Mouse (Mus musculus): ENCODE measurements around the gene Gm5741.

Gene Gm5741

DNA sequence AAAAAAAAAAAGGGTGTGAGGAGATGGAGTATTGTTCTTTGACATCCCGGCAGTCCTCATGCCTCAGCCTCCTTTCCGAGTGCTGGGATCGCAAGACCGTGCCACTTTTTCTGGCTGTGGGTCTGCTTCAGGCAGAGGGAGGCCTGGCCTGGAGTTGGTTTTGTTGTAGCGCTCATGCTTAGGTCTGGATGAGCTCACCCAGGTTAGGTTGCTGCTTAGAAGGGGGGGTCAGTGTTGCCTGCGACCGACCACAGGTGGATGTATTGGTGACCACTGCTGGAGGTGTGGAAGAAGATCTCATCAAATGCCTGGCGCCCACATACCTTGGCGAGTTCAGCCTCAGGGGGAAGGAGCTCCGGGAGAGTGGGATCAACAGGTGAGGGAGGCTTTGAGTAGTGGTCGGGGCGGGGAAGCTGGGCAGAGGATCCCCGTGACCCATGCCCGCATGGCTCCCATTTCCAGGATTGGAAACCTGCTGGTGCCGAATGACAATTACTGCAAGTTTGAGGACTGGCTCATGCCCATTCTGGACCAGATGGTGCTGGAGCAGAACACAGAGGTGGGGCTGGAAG lies 5.3 kb upstream of the Gm5741 start:
- DNase-seq (ENCODE audit: low spot score), result no peak

DNA sequence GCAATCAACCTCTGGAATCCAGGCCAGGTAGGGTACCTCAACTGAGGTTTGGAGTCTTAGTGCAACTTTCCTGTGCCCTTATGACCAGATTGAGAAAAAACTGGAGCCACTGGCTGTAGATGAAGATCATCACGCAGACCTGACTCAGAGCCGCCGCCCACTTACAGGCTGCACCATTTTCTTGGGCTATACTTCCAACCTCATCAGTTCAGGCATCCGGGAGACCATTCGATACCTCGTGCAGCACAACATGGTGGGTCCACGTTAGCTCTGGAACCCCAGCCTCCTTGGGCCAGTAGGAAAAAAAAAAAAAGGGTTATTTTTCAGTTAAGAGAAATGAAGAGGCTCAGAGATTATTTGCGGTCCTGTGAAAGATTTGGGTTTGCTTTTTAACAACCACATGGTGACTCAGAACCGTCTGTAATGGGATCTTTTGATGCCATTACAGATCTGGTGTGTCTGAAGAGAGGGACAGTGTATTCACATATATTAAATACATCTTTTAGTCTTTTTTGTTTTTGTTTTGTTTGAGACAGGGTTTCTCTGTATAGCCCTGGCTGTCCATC lies 4.7 kb upstream of the Gm5741 start:
- DNase-seq (ENCODE audit: low spot score), result no peak

DNA sequence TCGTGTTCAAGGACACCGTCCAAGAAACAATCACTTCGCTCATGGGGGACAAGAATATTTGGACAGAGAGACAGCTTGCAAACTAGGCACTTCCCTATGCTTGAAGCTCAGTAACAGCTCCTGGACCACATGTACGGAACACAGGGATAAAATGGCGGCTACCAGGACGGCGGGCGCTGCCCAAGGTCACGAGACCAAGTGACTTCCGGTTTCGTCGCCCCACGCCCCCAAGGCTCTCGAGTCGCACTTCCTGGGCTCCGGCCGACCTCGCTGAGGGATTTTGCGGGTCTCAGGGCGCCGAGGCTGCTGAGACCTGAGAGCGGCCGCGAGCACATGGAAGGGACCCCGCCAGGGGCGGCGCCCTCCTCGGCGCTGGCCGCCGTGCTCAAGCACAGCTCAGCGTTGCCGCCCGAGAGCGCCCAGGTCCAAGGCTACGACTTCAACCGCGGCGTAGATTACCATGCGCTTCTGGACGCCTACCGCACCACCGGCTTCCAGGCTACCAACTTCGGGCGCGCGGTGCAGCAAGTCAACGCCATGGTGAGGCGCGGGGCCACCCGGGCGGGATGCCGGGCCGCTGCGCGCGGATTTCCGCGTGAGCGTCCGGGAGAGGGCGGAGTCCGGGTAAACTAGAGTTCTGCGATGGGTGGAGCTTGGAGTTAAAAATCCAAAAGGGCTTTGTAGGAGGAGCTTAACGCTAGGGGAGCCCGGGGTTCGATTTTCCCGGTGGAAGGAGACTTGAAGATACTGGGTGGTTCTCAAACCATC lies 3.9 kb upstream of the Gm5741 start, which contains the start of gene Dhps:
Gene Dhps, plus strand, starts transcription at position 244 of the 768 bp plus-strand sequence.
- peak; percentile 69 for DNase-seq (ENCODE audit: low spot score)

DNA sequence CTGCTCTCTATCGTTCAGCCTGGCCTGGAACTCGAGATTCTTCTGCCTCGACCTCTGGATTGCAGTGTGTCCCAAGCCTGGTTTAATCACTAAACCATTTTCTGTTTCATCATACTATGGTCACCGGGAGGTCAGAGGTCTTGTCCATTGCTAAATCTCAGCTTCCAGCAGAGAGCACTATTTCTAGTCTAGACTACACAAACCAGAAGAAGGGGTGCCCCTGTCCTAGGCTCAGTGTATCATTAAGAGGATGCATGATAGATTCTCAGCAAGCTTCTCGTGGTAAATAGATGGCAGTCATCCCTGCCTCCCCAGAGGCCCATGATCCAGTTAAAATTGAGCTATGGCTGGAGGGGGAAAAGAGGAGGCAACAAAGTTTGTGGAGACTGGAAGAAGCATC lies 3.3 kb upstream of the Gm5741 start:
- DNase-seq (ENCODE audit: low spot score), result no peak

DNA sequence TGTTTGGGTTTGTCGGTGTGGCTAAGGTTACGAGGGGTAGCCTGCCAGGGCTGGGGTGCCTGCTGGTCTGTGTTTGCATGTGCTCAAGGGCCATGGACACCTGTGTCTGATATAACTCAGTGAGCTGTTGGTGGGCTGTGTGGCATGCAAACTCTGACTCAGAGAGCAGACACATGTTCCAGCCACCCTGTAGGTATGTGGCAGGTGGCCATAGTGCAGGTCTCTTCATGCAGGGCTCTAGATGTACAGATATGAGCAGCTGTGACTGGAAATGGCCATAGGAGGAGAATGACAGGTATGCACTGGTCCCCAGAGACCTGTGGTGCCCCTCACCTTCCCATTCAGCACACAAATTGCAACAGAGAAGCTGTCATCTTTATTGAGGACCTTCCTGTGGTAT lies 627 bp downstream of the Gm5741 start:
- no peak for DNase-seq (ENCODE audit: low spot score)

DNA sequence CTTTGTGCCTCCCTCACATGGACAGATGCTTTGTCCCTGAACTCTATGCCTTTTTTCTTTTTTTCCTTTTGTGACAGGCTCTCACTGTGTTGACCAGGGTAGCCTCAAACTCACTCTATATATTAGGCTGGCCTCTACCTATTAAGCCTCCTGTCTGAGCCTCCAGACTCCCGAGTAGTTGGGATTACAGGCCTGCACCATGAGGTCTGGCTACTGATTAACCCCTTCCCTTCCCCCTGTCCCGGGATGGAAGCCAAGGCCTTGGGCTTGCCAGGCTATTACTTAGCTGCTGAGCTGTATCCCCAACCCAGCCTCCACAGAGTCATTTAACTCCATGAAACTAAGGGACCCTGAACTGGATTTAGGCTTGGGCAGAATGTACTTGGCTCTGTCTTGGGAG lies 2.6 kb downstream of the Gm5741 start:
- no peak for DNase-seq (ENCODE audit: low spot score)

DNA sequence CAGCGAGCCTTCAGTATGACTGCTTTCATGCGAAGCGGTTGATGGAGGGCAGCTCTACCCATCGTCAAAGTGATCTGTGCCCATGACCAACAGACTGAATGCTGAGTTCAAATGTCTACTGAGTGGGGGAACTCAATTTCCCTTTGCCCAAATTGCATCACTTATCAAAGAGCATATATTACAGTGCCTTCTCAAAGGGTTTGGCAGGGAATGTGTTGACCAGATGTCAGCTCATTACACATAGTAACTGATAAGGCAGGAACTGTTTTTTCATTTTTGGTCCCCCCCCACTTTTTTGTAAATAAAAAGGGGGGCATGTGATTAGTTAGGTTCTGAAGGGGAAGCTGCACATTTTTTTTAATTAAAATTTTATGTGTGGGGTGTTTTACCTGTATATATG lies 5.2 kb downstream of the Gm5741 start:
- DNase-seq (ENCODE audit: low spot score), result no peak

DNA sequence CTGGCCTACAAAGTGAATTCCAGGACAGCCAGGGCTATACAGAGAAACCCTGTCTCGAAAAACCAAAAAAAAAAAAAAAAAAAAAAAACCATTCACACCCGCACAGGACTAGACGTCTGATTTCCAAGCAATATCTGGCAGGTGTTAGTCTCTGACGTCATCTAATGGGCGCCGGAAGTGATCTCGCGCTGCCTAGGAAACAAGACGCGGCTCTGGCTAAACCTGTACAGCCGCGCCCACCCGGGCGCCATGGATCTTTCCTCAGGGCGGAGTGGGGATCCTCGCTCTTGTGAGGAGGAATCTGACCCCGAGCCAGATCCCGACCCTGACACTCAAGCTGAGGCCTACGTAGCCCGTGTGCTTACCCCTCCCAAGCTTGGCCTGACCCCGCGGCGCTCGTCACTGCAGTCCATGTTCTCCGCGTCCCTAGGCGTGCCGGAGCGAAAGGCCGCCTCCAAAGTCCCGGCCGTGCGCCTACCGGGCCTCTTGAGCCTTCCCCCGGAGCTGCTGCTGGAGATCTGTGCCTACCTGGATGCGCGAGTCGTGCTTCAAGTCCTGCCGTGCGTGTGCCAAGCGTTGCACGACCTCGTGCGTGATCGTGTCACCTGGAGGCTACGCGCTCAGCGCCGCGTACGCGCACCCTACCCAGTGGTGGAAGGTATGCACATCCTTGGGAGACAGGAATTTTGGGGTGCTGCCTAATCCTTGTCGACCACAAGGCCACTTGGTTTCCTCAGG lies 7.7 kb downstream of the Gm5741 start, which contains the start of gene Fbxw9:
Gene Fbxw9, plus strand, starts transcription at position 177 of the 738 bp plus-strand sequence.
- peak; percentile 72 for DNase-seq (ENCODE audit: low spot score)

DNA sequence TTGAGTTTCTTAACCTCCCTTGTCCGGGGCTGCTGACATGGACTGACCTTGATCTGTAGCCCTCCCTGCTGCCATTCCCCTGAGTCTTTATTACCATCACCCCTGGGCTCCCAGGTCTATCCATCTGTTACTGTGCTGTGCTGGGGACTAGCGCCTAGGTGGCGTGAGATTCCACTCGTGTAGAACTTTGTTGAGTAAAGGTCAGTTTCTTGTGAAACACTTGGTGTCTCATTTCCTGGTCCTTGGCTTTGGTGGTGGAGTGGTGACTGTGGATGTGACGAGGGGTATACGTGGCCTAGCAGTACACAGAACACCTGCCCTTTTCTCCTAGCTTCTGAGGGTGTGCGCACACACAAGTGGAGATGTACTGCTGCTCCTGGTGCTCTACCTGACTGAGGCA lies 10.4 kb downstream of the Gm5741 start:
- no peak for DNase-seq (ENCODE audit: low spot score)

DNA sequence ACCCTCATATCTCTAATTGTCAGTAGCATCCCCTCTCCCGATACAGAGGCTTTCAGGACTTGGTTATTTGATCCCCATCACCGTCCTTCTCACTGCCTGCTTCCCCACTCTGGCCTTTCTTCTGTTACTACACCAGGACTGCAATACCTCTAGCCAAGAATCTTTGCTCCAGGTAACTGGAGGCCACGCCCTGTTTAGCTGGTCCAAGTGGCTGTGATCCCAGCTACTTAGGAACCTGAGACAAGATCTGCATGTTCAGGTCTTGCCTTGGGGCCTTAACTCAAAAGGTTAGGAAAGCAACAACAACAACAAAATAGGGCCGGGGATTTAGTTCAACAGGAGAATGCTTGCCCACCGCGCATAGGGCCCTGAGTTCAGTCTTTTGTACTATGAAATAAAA lies 24.2 kb downstream of the Gm5741 start:
- DNase-seq (ENCODE audit: low spot score), result no peak

DNA sequence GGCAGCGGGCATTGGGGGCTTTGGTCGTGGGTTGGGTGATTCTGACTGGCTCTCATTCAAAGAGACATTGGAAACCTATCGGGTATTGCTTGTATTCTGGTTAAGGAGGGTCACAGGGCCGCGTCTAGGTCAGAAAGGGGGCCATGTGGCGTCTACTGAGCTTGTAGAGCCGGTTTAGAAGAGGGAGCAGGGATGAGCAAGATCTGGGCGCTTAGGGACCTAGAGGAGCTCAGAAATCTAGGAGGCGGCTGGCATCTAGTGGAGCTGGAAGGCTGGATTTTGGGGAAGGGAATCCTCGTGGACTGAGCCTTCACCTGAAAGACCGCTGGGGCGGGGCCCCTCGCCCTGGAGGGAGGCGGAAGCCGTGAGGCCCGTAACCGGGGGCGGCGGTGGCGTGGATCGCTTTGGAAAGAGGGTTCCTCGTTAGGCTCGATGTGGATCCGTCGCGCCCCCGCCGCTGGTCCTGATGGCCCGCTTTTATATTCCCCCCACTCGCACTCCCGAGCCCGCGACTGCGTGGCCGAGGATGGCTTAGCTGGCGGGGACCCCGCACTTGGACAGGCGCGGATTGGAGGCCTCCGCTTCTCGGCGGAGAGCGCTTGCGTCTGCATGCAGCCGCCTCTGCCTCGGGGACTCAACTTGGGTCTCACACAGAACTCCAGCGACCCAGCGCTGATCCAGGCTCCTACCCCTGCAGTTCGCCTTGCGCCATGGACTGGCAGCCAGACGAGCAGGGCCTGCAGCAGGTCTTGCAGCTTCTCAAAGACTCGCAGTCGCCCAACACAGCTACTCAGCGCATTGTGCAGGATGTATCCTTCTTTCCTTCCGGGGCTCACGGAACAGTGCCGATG lies 29.9 kb downstream of the Gm5741 start:
- DNase-seq (ENCODE audit: low spot score), result peak; percentile 30

DNA sequence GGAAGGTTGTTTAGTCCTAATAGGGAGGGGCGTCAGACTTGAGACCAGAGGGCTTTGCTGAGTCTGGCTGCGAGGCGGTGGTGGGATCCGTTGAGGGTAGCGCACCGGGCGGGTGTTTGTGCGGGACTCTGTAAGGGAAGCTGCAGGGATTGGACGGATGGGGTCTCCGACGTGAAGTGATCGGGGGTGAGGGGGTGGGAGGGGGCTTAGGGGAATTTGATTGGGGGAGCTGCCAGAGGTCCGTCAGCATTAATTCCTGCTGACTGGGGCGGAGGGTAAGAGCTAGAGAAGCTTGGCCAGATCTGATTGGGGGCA lies 30.5 kb downstream of the Gm5741 start:
- DNase-seq (ENCODE audit: low spot score), result no peak

DNA sequence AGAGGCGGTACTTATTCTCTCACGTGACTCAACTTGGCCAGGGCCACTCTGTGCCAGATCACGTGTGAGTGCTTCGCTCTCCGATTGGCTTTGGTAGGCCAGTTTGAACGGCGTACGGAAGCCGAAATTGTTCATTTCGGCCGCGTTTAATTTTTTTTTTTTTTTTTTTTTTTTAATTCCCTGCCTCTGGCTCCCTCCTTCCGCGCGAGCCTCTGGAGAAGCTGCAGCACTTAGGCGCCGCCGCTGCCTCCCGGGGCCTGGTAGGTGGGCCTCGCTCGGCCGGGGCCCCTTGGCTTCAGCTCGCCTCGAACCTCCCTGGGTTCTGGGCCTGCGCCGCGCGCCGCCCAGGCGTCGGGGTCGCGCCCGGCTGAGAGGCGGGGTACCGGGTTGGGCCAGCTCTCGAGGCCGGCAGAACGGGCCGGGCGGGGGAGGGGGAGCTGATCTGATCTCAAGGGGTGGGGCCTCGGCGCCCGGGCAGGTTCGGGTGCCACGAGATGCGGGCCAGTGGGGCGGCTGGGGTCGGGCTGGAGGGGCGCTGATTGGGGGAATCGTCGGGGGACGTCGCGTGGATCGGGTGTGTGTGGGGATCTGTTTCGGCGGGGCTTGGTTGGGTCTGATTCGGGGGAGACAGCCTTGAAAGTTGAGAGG lies 30.9 kb downstream of the Gm5741 start, which contains the start of gene Tnpo2:
Gene Tnpo2, plus strand, starts transcription at position 198 of the 648 bp plus-strand sequence.
- DNase-seq (ENCODE audit: low spot score), result peak; percentile 84

DNA sequence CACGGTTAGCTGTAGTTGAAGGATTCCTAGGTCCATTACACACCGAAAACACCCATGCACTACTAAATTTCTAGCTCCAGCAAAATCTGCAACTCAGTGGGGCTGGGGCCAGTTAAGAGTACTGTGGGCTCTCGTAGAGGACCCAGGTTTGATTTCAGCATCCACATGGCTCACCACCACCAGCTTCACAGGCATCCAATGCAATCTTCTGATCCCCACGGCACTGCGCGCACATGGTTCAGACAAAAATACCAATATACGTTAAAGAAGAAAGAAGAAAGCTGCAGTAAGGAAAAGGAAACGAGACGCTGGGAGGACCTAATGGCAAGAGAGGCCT lies 31.4 kb downstream of the Gm5741 start:
- peak; percentile 61 for DNase-seq (ENCODE audit: low spot score)

DNA sequence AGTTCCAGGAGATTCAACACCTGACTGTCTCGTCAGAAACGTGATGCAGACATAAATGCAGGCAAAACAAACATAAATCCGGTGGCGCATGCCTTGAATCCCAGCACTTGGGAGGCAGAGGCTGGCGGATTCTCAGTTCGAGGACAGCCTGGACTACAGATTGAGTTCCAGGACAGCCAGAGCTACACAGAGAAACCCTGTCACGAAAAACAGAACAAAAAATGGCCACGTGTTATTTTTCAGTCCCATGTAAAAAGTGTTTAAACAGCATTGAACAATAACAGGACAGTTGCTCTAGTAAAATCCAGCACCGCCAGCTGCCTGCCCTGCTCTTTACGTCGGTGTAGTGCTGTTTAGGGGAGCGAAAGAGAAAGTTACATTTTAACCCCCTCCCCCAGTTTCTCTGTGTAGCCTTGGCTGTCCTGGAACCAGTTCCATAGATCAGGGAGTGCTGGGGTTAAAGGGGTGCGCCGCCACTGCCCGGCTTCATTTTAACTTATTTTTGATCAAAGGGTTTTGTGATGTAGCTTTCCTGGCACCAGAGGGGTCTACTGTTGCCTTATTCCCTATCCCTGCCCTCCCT lies 32.0 kb downstream of the Gm5741 start:
- no peak for DNase-seq (ENCODE audit: low spot score)

DNA sequence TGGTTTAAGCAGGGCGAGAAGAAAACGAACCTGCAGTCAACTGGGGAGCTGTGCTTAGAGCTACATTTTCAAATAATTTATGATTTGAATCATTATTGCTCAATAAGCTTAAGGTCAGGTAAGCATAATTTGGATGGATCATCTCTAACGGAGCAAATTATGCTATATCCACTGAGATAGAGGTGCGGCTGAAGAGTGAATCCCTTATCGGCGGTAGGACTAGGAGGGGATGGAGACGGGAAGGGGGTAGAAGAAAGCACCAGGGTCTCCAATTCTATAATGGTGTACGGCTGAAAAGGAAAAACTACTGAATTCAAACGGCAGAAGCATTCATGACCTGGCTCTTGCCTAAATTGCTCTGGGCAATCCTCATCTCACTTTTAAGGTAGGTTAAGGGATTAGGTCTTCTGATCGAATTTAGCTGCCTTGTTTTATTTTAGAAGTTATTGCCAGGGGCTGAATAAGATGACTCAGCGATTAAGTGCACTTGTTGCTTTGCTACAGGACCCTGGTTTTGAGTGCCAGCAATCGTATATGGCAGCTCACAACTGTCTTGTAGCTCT lies 32.5 kb downstream of the Gm5741 start:
- DNase-seq (ENCODE audit: low spot score), result no peak

DNA sequence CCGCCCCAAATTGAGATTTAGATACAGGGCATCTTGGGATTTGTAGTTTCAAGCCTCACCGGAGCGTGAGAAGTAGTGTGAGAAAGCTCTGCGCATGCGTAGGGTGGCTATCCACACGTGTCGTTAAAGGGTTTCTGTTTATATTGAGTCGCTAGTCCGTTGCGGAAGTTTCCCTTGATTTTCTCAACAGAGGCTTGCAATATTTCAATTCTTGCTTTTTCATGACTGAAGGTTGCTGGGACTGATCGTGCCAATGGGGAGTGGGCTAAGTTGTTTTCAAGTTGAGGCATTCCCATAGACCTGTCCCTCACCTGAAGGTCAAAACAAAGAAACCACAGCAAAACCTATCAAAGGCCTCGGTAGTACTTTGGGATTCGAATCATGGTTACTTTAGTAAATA lies 33.0 kb downstream of the Gm5741 start:
- peak; percentile 30 for DNase-seq (ENCODE audit: low spot score)

DNA sequence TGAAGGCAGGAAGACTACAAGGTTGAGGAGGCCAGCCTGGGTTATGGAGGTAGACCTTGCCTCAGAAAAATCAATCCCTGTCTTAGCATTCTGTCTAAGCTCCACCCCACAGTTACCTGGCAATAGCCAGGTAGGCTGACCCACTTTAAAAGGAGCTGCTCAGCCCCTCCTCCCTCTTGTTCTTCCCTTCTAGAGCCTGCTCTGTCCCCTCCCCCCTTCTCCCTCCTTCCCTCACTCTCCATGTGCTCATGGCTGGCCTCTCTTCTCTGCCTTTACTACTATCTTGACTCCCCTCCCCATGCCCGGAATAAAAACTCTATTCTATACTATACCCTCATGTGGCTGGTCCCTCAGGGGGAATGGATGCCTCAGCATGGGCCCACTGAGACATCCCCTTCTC lies 33.9 kb downstream of the Gm5741 start:
- no peak for DNase-seq (ENCODE audit: low spot score)

DNA sequence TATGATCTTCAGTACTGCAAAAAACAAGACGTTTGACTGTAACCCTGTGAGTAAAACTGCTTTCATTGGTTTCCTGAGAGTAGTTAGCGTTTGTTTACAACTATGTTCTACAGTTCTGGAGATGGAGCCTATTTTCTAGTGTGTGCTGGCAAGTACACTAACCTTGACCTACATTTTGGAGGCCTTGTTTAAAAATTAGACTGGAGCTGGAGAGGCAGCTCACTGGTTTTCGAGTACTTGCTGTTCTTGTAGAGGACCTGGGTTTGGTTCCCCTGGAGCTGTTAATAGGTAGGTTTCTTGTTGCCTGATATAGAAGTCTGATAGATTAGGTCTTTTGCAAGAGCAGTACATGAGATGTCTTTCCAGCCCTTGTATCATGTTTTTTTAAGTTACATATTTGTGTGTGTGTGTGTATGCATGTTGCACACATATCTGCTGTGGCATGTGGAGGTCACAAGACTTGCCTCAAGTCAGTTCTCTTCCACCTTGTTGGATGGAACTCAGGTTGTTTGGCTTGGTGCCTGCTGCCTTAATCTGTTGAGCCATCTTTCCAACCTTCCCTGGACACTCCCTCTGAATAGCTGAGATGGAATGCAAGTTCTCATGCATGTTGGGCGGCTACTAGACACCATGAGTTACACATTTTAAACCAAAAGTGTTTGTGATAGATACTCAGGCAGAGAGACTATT lies 35.0 kb downstream of the Gm5741 start:
- DNase-seq (ENCODE audit: low spot score), result no peak

DNA sequence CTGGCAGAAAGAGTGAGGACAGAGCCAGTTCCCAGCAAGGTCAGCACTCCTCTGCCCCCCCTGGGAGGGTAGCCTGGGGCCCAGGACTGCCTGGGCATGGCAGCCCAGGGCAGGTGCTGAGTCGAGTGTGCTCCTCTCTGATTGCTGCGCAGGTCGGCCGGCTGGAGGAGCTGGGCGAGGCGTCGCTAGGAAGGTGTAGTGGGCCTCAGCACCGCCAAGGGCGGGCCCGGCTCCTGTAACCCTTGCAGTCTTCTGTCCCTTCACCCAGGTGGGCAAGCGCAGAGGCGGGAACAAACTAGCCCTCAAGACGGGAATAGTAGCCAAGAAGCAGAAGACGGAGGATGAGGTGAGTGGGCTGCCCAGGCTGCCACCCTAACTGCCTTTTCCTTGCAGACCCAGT lies 38.5 kb downstream of the Gm5741 start:
- DNase-seq (ENCODE audit: low spot score), result no peak
